Mouse (Mus musculus): ENCODE measurements around the gene Kctd11. TPM values are rescaled to one million over a fixed set of nuclear protein-coding genes. Genes with fewer than 3 reads are reported as not detected.
"Not testable (repeated sequence)": the region's sequence is repeated elsewhere in the genome, so short reads cannot be mapped to it uniquely, and the experiment has no call there.

The Kctd11 gene
- 2.0 and 3.3 TPM in 2 replicates for polyA plus RNA-seq (2015; fragmentation: Nextera tagmentation; extraction: Ambion mirVana)

- Histone ChIP-seq H3K9ac (peak within 1 kb of the TSS; percentile 65), H3K27ac (replicated peaks) (peak within 1 kb of the TSS; percentile 72), H3K4me3 (peak within 1 kb of the TSS; percentile 42), H3K4me1 (replicated peaks) (peaks cover 41% of the 10 kb centered on the region), H3K9me3 (no peaks in the 10 kb centered on the region), H3K36me3 (no peaks in the 10 kb centered on the region), H3K27me3 (peaks cover 15% of the 10 kb centered on the region), H3K4me2 (peak within 1 kb of the TSS; percentile 74)
- WGBS, result under 1% methylated on average over 46 of the region's 46 CpGs
- peak; percentile 76 for ATAC-seq (ENCODE audit: low read depth)
These were observed at the start of gene Kctd11 for GRCm38 (mm10) chr11:69880853-69881603. Gene Kctd11, minus strand, starts transcription at chr11:69881406.

GRCm38 (mm10) chr11:69930176-69930575, 49.0 kb upstream of the Kctd11 start:
- not testable (repeated sequence) for H3K4me3 ChIP-seq; H3K27ac ChIP-seq (replicated peaks); H3K9me3 ChIP-seq; H3K27me3 ChIP-seq; ATAC-seq (ENCODE audit: low read depth); H3K4me2 ChIP-seq; H3K36me3 ChIP-seq; H3K9ac ChIP-seq; H3K4me1 ChIP-seq (replicated peaks)
- WGBS, result 86% methylated on average over 8 of the region's 8 CpGs

- Histone ChIP-seq H3K9me3 (no peaks in the 10 kb centered on the region), H3K9ac (no peak overlapping the region), H3K27me3 (peaks cover 5% of the 10 kb centered on the region), H3K36me3 (no peaks in the 10 kb centered on the region), H3K27ac (replicated peaks) (no peak overlapping the region), H3K4me3 (no peak overlapping the region), H3K4me1 (replicated peaks) (peaks cover 3% of the 10 kb centered on the region; the same call in 1 of the 2 replicates), H3K4me2 (no peak overlapping the region)
- no peak for ATAC-seq (ENCODE audit: low read depth)
- 87% methylated on average over 4 of the region's 4 CpGs for WGBS
These were observed 48.5 kb upstream of the Kctd11 start for GRCm38 (mm10) chr11:69929712-69930111.

GRCm38 (mm10) chr11:69927501-69927900, 46.3 kb upstream of the Kctd11 start:
- Histone ChIP-seq H3K27ac (replicated peaks) (no peak overlapping the region), H3K4me3 (no peak overlapping the region)

GRCm38 (mm10) chr11:69922796-69923195, 41.6 kb upstream of the Kctd11 start:
- Histone ChIP-seq H3K4me2 (peak overlapping the region; percentile 58), H3K4me1 (replicated peaks) (peaks cover 32% of the 10 kb centered on the region), H3K36me3 (peaks cover 15% of the 10 kb centered on the region), H3K9ac (peak overlapping the region; percentile 71; the same call in 1 of the 2 replicates), H3K4me3 (0 out of 2 replicates have a peak overlapping the region, but pooled peaks have one; percentile 92), H3K9me3 (no peaks in the 10 kb centered on the region), H3K27ac (replicated peaks) (peak overlapping the region; percentile 92), H3K27me3 (no peaks in the 10 kb centered on the region)
- WGBS, result 77% methylated on average over 3 of the region's 3 CpGs
- no peak for ATAC-seq (ENCODE audit: low read depth)

More at GRCm38 (mm10) chr11:69927501-69927900, 46.3 kb upstream of the Kctd11 start:
- no peaks in the 10 kb centered on the region for H3K9me3 ChIP-seq
- no peak for ATAC-seq (ENCODE audit: low read depth)
- no peaks in the 10 kb centered on the region; the same call in 1 of the 2 replicates for H3K27me3 ChIP-seq
- H3K9ac ChIP-seq, result no peak overlapping the region
- 96% methylated on average over 2 of the region's 2 CpGs for WGBS
- no peak overlapping the region for H3K4me2 ChIP-seq
- H3K36me3 ChIP-seq, result no peaks in the 10 kb centered on the region
- peaks cover 5% of the 10 kb centered on the region for H3K4me1 ChIP-seq (replicated peaks)

- Histone ChIP-seq H3K4me2 (peak overlapping the region; percentile 58), H3K36me3 (peaks cover 21% of the 10 kb centered on the region), H3K9me3 (no peaks in the 10 kb centered on the region), H3K4me3 (peak overlapping the region; percentile 92), H3K27ac (replicated peaks) (peak overlapping the region; percentile 92), H3K9ac (peak overlapping the region; percentile 71), H3K27me3 (no peaks in the 10 kb centered on the region), H3K4me1 (replicated peaks) (peaks cover 32% of the 10 kb centered on the region)
- ATAC-seq (ENCODE audit: low read depth), result no peak
- 5% methylated on average over 12 of the region's 12 CpGs for WGBS
These were observed 41.0 kb upstream of the Kctd11 start for GRCm38 (mm10) chr11:69922012-69922756.

- peak within 1 kb of the TSS; percentile 98 for H3K4me2 ChIP-seq
- no peaks in the 10 kb centered on the region for H3K9me3 ChIP-seq
- H3K27me3 ChIP-seq, result no peaks in the 10 kb centered on the region
- peak within 1 kb of the TSS; percentile 93 for H3K27ac ChIP-seq (replicated peaks)
- peaks cover 29% of the 10 kb centered on the region for H3K36me3 ChIP-seq
- ATAC-seq (ENCODE audit: low read depth), result peak; percentile 97
- peak within 1 kb of the TSS; percentile 91 for H3K9ac ChIP-seq
- WGBS, result under 1% methylated on average over 78 of the region's 78 CpGs
- H3K4me3 ChIP-seq, result peak within 1 kb of the TSS; percentile 92
- H3K4me1 ChIP-seq (replicated peaks), result peaks cover 32% of the 10 kb centered on the region
These were observed 40.2 kb upstream of the Kctd11 start, which contains the start of gene Eif5a for GRCm38 (mm10) chr11:69921114-69922011. Gene Eif5a, minus strand, starts transcription at chr11:69921958.

- peaks cover 41% of the 10 kb centered on the region for H3K4me1 ChIP-seq (replicated peaks)
- ATAC-seq (ENCODE audit: low read depth), result peak; percentile 16
- no peaks in the 10 kb centered on the region for H3K9me3 ChIP-seq
- peak overlapping the region; percentile 98 for H3K4me2 ChIP-seq
- H3K9ac ChIP-seq, result peak overlapping the region; percentile 91
- peak overlapping the region; percentile 92 for H3K4me3 ChIP-seq
- H3K36me3 ChIP-seq, result peaks cover 39% of the 10 kb centered on the region
- no peaks in the 10 kb centered on the region for H3K27me3 ChIP-seq
- 0% methylated on average over 55 of the region's 65 CpGs for WGBS
- H3K27ac ChIP-seq (replicated peaks), result peak overlapping the region; percentile 93
These were observed 39.2 kb upstream of the Kctd11 start for GRCm38 (mm10) chr11:69920266-69921031.

GRCm38 (mm10) chr11:69919661-69920265, 38.6 kb upstream of the Kctd11 start:
- H3K36me3 ChIP-seq, result peaks cover 45% of the 10 kb centered on the region
- H3K9me3 ChIP-seq, result no peaks in the 10 kb centered on the region

GRCm38 (mm10) chr11:69919053-69919452, 37.8 kb upstream of the Kctd11 start:
- H3K9ac ChIP-seq, result peak overlapping the region; percentile 91
- no peaks in the 10 kb centered on the region for H3K9me3 ChIP-seq
- 83% methylated on average over 9 of the region's 9 CpGs for WGBS
- H3K27me3 ChIP-seq, result no peaks in the 10 kb centered on the region
- peak overlapping the region; percentile 92 for H3K4me3 ChIP-seq
- H3K4me1 ChIP-seq (replicated peaks), result peaks cover 54% of the 10 kb centered on the region
- H3K4me2 ChIP-seq, result peak overlapping the region; percentile 98
- peaks cover 46% of the 10 kb centered on the region for H3K36me3 ChIP-seq
- no peak for ATAC-seq (ENCODE audit: low read depth)
- H3K27ac ChIP-seq (replicated peaks), result peak overlapping the region; percentile 93

More at GRCm38 (mm10) chr11:69919661-69920265, 38.6 kb upstream of the Kctd11 start:
- Histone ChIP-seq H3K27me3 (no peaks in the 10 kb centered on the region), H3K27ac (replicated peaks) (peak overlapping the region; percentile 93), H3K4me1 (replicated peaks) (peaks cover 48% of the 10 kb centered on the region), H3K4me2 (peak overlapping the region; percentile 98), H3K9ac (peak overlapping the region; percentile 91), H3K4me3 (peak overlapping the region; percentile 92)
- WGBS, result under 1% methylated on average over 17 of the region's 17 CpGs
- no peak for ATAC-seq (ENCODE audit: low read depth)
